Mouse (Mus musculus) spleen, adult 12 weeks (tissue): ENCODE results near the gene Lmod1.
"Not testable (repeated sequence)": the region's sequence is repeated elsewhere in the genome, so short reads cannot be mapped to it uniquely, and the experiment has no call there.

ENCODE experiments used
- DNase-seq: peaks from one replicate; pipeline ENCODE4 v3.0.0; 2022; ENCODE audit warnings: low spot score

Gene Lmod1

DNA sequence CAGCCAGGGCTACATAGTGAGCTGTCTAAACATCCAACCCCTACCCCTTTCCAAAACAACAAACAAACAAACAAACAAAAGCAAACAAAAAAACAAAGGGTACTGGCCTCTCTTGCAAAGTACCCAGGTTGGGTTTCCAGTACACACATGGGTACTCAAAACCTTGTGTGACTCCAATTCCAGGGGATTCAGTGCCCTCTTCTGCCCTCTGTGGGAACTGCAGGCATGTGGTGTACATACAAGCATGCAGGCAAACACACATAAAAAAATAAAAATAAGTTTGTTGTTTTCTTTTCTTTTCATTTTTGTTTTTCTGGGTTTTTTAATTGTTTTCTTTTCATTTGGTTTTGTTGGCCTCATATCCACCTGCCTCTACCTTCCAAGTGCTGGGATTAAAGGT is 37.5 kb downstream of the Lmod1 start:
- DNase-seq = no peak

- DNase-seq = no peak
Observed at GRCm38 (mm10) chr1:135363446-135363845, 38.8 kb downstream of the Lmod1 start.

GRCm38 (mm10) chr1:135366380-135366779 is 41.8 kb downstream of the Lmod1 start:
- no peak for DNase-seq

DNA sequence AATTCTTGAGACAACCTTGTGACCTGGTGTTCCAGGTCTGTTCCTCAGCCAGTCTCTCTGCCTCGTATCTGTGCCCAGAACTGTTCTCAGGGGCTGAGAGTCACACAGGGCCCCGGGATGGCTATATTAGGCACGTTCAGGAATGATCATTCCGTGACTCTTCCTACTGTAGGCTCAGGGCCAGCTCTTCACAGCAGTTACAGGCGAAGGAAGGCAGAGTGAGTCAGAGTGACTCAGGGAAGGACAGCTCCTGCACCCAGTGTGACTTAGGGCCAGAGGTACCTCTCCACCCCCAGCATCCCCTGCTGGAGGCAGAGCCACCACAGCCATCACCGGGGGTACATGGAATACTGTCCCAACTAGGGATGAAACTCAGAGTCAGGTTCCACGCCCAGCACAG is 42.4 kb downstream of the Lmod1 start:
- DNase-seq = no peak

- DNase-seq = no peak
Observed at GRCm38 (mm10) chr1:135367595-135367994, 43.0 kb downstream of the Lmod1 start.

DNA sequence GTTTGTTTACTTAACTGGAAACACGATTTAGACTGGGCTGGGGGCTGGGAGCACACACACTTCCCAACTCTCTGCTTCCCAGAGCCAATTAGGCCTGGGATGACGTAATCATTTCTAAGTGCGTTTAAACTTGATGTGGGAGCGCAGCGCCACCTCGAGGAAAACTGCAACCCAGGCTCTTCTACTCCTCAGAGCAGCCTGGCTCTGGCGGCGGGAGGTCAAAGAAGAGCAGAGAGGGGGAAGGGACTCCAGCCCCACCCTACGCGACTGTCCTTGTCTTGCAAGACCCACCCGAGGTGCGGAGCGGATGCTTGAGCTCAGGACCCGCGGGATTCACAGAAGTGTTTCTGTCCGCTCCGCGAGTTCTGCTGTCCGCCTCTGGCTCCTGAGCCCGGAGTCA is 43.6 kb downstream of the Lmod1 start:
- DNase-seq = peak; percentile 13

GRCm38 (mm10) chr1:135368982-135369381 is 44.4 kb downstream of the Lmod1 start:
- no peak for DNase-seq

DNA sequence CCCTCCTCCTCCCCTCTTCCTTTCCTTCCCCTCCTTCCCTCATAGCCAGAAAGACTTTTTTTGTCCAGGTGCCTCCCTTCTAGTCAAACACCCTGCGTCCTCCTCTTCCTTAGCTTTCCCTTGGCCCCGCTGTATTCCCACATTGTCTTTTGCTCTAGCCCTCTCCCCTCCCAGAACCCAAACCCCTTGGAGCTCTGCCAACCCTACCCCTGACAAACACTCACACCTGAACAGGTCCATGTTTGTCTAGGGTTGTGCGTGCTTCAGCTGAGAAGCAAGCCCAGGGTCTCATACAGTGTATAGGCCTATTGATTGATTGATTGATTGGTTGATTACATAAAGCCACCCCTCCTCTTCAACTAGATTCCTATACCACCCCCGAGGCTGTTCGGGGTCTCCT is 44.8 kb downstream of the Lmod1 start:
- no peak for DNase-seq

GRCm38 (mm10) chr1:135373171-135373677 is 48.6 kb downstream of the Lmod1 start:
- DNase-seq = no peak

GRCm38 (mm10) chr1:135374175-135374867 is 49.7 kb downstream of the Lmod1 start:
- no peak for DNase-seq

- no peak for DNase-seq
Observed at GRCm38 (mm10) chr1:135374868-135375581, 50.4 kb downstream of the Lmod1 start, which contains the start of gene Shisa4. Gene Shisa4, minus strand, starts transcription at chr1:135375237.

DNA sequence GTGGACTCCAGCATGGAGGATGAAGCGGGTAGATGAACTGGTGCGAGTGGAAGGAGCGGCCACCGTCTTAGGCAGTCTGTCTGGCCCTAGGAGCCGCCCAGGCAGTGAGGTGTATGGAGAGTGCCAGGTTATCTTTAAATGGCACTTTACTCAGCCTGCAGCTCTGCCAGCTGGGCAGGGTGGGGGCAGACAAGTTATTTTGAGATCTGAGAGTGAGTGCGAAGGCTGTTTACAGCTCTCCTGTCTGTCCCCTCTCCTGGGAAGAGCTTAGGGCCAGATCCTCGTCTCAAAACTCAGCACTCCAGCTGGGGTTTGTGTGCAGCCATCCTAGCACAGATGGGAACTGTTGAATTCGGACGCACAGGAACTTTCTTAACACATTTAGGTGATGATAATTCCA is 54.0 kb downstream of the Lmod1 start:
- DNase-seq = no peak

- DNase-seq = no peak
Observed at GRCm38 (mm10) chr1:135379048-135379447, 54.4 kb downstream of the Lmod1 start.

DNA sequence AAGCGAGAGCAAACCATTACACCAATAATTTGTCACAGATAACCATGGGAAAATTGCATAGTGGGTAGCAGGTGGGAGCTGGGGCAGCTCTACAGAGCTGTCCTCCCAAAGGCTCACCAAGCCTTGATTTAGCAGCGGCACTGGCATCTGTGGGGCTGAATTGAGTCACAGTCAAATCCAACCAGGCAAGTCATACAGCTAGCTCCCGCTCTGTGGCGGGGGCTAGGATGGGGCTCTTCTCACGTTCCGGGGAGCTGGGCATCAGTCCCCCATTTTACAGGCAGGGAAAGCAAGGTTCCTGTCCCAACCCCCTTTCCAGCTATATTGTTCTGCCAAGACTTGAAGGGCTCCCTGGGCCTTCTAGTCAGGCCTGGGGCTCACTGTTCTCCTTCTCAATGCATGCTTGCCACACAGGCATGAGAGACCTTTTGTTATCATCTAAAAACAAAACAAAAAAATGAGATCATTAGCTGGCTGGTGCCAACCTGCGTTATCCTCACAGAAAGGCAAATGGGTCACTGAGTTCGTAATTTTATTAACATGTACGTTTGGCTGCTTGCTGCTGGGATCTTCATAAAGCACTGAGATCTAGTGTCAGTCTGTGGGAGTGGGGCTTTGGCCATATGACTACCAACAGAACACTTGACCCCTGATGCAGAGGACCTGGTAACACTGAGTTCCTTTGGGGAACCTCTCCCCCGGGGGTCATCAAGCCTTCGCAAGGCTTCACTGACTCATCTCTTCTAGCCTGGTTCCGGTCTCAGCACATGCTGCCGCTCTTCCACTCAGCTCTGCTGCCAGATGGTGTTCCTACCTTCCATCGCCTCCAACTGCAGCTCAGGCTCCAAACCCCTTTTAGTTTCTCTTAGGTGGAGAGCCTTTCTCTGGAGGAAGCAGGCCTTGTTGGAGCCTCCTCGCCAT is 55.7 kb downstream of the Lmod1 start:
- no peak for DNase-seq

GRCm38 (mm10) chr1:135381560-135381959 is 57.0 kb downstream of the Lmod1 start:
- DNase-seq = not testable (repeated sequence)

DNA sequence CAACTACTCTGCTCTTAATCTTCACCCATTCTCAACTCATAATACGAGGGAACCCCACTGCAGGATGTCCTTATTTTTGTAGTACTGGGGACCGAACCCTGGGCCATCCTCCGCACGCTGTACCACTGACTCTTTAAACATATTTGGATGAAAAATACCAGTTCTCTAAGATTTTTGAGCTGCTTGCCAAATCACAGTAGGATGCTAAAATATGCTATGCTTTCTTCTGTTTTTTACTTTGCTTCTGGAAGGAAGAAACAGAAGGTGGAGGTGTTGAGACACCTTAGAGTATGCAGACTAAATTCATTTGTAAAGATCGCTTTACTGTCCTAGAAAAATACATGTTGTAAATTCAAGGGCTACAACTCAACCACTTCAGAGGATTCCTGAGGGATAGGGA is 59.6 kb downstream of the Lmod1 start:
- DNase-seq = no peak

GRCm38 (mm10) chr1:135385161-135385560 is 60.6 kb downstream of the Lmod1 start:
- DNase-seq = no peak

- DNase-seq = no peak
Observed at GRCm38 (mm10) chr1:135399466-135399865, 74.9 kb downstream of the Lmod1 start.

DNA sequence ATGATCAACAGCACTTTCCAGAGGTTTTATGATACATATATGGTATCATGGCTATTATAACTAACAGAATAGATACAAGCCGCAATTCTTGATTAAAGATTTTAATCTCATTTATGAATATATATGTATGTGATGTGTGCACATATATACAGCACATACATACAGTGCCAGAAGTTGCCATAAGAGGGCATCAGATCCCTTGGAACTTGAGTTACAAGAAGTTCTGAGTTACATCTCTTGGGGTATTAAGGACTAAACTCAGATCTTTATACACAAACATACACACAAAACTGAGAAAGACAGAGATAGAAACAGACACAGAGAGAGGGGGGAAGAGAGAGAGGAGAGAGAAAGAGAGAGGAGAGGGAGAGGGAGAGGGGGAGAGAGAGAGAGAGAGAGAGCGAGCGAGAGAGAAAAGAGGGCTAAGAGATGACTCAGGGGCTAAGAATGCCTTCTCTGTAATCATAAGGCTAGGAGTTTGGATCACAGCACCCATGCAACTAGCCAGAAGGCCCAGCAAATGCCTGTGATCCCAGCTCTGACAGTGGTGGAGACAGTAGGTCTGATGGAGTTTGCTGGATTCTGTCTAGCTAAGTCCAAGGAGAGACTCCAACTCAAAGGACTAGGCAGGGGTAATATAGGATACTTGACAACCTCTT is 77.0 kb downstream of the Lmod1 start:
- DNase-seq = no peak

DNA sequence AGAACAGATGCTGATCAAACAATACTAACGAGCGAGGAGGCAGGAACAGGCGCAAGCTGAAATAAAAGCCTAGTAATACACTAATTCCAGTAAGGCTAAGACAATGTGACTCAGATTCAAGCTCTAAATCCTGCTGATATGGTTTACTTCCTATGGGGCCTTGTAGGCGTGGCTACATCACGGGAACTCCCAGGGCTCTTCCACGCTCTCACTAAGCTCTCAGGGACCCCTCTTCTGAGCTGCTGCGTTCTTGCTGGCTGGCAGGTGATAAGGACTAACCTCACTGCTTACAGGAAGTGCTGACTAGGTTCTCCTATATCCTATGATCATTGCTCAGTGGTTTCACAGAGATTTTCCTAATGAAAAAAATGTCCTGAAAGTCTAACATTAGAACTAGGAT is 80.7 kb downstream of the Lmod1 start:
- no peak for DNase-seq

DNA sequence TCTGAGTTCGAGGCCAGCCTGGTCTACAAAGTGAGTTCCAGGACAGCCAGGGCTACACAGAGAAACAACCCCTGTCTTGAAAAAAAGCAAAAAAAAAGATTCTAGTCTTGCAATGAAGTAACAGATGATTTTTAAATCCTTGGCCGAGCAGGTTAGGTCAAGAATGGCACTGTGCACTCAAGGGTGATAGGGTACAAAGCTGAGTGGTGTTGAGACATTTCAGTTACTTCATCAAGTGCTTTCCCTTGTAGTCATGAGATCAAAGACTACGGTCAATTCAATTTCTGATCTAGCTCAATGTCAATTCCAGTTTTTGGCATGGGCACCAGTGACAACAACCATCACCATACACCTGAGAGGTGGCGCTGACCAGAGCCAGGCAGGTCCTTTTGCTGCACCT is 84.4 kb downstream of the Lmod1 start:
- DNase-seq = no peak

DNA sequence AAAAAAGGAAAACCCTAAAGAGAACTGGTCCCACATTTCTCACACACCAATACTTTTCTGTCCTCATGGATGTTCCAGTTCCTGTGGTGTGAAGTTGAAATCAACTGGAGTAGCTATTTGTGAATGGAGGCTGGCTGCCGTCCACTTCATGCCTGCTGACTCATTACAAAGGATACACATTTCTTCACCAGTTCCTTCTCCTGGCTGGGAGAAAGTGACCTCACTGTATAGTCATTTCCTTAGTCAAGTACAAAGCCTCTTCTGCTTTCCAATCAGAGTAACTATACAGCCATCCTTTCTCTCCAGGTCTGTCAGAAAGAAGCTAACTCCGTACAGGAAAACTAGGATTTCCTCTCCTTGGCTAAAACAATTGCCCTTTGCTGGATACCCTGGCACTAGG is 86.4 kb downstream of the Lmod1 start:
- no peak for DNase-seq
